Mouse (Mus musculus): ENCODE measurements around the gene Hspbap1.

Gene Hspbap1

DNA sequence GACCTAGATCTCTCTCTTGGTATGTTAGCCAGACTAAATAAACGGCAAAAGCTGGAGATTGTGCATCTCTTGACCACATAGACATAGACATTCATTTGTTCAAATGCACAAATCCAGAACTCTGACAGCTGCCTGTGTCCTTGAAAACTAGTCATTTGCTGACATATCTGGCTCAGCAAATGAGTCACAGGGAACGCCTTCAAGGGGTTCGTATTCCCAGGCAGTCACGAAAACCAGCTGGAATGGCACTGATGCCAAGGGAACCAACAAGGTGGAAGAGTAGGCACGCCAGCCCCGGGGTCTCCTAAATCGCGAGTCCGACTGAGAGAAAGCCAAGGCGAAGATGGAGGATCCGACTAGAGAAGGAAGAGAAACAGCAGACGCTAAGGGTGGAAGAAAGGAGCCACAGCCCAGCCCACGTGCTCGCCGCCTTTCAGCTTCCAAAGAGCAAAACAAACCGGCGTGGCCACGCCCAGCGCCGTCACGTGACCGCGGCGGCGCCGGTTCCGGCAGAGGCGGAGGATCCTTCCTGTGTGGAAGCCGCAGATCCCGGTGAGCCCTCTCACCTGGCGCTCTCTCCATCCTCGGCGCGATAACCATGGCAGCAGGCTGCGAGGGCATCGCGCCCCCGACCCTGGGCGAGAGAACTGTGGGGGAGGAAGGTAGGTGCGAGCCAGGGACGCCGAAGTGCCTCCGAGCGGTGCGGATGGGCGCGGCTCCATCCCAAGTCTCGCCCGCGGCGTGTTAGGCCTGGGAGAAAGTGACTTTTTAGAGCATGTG, at the start of gene Hspbap1:
TSS of gene Hspbap1 (plus strand) at position 498 of the 780 bp plus-strand sequence.
- DNase-seq (ENCODE audit: extremely low read depth, insufficient read length, low spot score), result peak; percentile 95

DNA sequence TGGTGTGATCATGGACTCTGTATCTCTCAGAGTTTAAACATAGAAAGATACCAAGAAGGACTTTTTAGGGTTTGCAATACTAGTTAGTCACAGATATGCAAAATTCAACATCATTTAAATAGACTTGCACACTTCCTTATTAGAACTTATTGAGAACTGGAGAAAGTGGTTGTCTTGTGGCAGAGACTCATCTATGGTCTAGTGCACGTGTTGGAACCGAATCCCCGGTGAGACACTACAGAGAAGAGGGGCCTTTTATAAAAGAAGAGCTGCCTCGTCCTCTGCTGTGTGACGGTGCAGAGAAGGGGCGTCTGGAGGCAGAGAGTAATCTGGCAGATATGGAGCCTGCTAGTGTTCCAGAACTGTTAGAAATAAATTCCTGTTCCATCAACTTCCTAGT, 45.6 kb upstream of the Hspbap1 start:
- no peak for DNase-seq (ENCODE audit: extremely low read depth, insufficient read length, low spot score)

DNA sequence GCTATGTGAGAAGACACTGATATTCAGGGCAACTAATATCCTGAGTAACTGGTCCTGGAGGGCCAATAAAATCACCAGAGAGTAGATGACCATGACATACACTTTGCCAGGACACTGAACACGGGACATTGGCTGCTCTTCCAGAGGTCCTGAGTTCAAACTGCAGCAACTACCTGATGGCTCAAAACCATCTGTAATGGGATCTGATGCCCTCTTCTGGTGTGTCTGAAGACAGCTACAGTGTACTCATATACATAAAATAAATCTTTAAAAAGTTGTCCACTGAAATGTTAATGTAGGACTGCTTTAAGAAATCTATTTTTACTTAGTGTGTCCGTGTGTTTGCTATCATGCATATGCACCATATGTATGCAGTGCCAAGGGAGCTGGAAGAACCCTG, 43.6 kb upstream of the Hspbap1 start:
- no peak for DNase-seq (ENCODE audit: extremely low read depth, insufficient read length, low spot score)

DNA sequence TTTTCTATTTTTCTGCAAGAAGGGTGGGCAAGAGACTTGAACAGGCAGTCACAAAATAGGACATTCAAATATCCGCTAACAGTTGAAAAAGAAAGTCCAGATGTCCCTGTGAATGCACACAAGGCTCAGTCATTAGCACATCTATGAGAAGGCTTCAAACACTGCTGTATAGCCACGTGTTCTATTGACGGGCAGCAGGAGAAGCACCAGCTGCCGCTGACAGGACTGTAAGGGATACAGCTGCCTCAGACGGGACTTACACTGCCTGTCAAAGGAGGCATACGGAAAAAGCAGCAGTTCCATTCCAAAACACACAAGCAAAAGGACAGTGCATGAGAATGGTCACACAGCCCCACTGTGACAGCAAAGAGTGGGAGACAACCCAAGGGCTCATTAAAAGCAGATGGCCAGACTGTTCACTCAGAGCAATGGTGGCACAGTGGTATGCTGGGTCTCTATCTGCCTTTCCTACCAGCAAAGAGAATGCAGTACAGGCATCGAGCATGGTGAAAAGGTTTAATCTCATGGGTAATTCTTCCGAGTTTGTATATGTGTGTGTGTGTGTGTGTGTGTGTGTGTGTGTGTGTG, 40.9 kb upstream of the Hspbap1 start:
- no peak for DNase-seq (ENCODE audit: extremely low read depth, insufficient read length, low spot score)

DNA sequence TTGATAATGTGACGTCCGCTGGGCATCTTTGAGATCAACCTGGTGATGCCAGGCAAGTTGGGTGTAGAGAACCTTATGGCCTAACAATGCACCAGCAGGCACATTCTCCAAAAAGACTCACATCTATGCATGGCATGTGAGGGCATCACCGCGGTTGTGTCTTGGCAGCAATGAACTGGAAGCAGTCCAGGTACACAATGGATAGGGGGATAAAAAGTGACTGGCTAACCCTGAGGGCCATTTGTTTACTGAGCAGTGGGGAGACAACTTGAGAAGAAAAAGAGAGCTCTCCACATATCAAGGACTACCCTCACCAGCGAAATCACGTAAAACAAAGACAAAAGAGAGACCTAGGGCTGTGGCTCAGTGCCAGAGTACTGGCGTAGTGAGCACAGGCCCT, 38.1 kb upstream of the Hspbap1 start:
- no peak for DNase-seq (ENCODE audit: extremely low read depth, insufficient read length, low spot score)

DNA sequence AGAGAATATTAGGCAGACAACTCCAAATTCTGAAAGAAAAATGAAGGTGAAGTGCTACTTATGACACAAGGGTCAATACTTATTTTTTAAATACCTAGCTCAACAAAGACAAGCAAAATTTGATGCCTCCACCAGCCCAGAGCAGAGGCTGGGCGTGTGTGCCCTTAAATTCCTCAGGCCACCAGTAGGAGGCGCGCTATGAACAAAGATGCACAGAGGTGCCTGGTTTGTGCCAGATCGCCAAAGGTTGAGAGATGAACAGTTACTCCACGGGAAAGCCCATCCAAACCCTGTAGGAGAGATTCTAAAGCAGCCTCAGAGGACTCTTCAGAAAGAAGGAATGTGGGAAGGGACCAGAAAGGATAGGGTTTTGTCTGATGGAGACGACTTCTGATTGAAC, 36.1 kb upstream of the Hspbap1 start:
- DNase-seq (ENCODE audit: extremely low read depth, insufficient read length, low spot score), result peak; percentile 13

DNA sequence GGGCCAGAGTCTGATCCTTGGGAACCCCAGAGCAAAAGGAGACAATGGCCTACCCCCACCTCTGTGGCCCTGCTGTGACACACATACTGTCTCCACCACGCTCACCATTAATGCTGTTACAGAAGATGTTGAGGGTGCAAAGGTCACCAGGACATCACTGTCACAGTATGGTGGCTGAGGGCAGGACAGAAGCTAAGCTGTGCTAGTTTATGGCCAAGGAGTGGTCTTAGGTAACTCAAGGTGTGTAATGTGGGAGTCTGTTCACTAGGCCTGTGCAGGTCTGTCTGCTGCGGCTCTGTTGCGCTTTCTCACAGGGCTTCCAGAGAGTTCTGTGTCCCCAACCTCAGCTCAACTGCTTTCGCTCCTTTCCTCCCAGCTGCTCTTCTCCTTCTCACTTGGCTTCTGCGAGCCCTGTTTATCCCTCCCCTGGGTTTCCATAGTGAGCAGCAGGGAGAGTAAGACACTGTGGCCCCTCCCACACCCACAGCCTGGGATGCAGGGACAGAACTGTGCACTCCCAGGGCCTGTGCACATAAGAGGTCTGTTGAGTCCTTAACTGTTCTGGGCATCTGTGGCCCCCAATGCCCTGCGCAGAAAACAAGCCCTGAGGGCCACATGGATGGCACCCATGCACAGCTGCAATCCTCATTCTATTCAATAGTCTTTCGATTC, 31.9 kb upstream of the Hspbap1 start:
- no peak for DNase-seq (ENCODE audit: extremely low read depth, insufficient read length, low spot score)

DNA sequence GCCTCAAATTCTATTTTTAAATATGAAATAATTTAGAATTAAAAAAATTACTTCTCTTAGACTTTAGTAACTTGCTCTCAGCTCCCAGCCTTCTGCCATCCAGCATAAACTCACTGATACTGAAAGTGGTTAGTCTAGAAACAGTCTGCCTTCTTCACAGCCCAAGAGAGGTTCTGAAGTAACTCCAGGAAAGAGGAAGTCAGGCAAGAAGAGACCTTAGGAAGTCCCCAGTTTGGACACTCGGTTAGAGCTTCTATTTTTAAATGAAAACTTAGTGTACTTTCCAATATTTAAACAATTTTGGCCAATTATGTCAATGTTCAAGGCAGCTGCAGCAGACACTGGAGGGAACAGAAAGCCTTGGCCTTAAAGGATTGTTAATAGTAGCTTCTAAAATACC, 30.6 kb upstream of the Hspbap1 start:
- DNase-seq (ENCODE audit: extremely low read depth, insufficient read length, low spot score), result no peak

DNA sequence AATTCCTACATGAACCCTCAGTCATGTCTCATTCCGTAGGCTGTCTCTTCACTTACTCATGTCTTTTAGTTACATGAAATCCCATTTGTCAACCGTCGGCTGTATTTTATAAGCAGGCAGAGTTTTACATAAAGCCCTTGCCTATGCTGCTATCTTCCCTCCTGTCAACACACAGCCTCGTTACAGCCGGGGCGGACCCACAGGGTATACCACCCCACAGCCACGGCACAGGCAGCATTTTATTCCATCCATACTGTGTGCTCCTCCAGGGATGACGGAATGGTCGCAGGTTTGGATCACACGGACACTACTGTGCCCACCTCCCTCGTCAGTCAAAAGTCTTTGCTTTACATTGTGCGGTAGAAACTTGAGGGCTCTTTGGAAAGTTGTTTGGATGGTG, 29.8 kb upstream of the Hspbap1 start:
- no peak for DNase-seq (ENCODE audit: extremely low read depth, insufficient read length, low spot score)

DNA sequence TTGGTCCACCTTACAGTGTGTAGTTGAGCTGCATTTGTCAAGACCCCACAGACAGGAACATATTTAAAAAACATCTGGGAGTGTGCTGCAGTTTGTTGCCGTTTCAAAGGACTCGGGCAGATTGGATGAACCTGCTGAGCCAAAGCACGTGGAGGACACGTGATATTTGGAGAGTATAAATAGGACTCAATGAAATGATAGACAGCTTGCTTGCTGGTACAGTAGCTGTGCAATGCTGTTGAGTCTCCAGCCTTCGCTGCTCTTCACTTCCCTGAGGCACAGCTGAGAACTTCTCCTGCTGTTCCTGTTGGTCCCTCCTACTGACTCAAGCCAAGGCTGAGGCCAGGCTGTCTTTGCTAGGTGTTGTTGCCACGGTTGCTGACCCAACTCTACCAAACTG, 29.2 kb upstream of the Hspbap1 start:
- DNase-seq (ENCODE audit: extremely low read depth, insufficient read length, low spot score), result no peak

DNA sequence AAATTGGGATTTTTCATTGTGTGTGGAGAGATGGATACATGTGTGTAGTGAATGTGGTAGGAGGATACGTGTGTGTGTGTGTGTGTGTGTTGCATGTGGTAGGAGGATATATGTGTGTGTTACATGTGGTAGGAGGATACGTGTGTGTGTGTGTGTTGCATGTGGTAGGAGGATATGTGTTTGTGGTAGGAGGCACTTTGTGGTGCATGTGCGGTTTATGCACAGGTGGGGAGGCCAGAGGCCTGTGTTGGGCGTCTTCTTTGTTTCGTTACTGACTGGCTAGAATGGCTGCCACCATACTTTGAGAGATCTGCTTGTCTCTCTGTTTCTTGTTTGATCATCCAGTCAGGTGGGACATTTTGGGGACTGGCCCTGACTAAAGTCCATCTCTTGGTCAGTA, 28.6 kb upstream of the Hspbap1 start:
- no peak for DNase-seq (ENCODE audit: extremely low read depth, insufficient read length, low spot score)

DNA sequence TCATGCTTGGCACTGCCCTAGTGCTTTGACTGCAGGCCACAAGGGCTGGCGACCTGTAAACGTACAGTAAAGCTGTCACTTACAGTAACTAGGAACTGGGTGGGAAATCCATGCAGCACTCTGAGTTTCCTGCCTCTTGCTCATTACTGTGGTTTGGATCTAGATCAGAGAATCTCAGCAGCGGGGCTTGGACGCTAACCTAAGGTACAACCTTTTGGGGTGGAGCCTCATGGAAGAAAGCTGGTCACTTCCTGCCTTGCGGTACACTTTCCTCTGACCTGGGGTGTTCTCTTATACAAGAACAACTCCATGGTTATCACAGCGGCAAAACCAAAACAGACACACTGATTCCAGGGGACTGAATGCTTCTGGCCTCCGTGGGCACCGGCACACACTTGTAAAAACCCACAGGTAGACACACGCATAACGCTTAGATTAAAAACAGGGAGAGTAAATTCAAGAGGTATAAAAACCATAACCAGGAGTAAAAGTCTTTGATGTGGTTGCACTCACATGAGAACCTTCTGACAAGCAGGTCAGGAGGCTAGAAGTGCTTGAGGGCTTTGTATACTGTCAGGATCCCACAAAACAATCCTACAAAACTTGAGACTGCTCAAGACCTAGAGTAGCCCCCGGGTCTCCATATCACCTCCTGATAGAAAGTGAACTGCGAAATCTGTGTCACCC, 27.8 kb upstream of the Hspbap1 start:
- peak; percentile 64 for DNase-seq (ENCODE audit: extremely low read depth, insufficient read length, low spot score)

DNA sequence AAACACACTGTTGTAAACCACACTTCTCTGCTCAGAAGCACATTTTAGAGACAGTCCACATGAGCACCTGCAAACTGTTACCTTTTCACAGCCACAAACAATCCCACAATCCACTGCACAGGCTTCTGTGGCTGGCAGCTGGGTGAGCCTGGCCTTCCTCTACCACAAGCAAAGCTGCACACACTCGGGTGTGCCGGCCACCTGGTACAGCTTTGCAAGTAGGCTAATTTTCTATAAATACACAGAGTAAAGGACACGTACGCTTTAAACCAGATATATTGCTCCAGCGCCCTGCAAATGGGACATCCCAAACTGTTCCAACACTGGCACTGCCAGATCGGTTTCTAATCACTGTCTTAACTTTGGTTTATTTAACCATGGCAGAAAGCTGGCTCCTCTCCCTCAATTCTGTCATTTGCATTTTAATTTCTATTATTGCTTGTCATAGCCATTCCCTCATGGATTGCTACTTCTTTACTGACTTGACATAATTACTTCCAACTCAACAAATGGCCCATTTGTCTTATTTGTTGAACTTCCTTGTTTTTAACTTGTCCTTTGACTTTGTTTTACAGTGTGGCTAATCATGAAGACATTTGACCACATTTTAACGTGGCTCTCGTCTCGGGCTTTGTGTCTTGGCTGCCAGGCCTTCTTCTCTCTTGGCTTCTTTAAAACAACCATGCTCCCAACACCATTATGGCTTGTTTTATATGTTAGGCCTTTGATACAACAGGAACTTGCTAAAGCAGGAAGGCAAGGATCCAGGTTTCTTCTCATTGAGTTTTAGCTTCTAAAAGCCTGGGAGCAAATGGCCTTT, 22.5 kb upstream of the Hspbap1 start:
- no peak for DNase-seq (ENCODE audit: extremely low read depth, insufficient read length, low spot score)

DNA sequence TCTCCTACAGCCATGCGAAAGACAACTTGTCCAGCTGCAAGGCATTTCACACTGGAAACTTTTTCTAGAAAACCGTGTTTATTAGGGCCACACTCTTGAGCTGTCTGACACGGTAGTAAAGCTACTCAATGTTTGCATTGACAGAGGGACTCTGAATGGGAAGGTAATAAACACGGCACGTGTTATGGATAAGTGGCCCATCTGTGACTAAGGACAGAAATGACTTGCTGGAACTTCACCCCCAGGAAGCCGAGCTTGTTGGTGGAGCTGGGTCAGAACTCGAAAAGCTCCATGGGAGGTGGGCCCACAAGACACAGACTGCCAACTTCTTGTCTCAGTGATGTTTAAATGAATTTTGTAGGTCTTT, 22.0 kb upstream of the Hspbap1 start:
- no peak for DNase-seq (ENCODE audit: extremely low read depth, insufficient read length, low spot score)

DNA sequence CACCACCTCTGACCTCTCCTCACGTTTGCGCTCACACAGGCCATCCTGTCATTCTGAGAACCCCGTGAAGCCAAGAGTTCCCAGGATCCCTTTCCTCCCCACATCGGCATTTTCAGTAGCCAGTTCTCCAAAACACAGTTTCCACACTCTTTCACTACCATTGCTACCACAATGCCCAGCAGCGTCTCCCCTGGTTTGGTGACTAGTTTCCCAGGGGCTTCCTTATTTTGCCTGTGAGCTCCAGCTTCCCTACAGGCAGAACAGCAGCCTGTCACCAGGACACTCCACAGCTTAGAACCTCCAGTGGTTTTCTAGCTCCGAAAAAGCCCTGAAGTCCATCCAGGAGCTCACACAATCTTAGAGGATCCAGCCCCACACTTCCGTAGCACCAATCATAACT, 20.8 kb upstream of the Hspbap1 start:
- no peak for DNase-seq (ENCODE audit: extremely low read depth, insufficient read length, low spot score)

DNA sequence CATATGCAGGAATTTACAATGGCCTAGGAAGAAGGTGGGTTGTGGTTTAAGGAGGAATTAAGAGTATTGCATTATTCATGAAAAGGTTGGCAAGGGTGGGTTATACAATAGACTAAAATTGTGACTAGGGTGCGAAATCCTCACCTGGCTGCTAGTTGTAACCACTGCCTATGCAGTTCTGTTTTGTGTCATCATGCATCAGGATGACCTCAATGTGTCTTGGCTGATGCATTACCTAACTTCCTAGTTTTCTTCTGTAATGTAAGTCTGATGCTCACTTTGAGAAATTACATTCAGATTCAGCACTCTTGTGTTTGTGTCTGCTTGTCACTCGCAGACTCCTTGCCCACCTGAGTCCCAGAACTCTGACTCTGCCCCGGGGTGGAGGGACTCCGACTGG, 18.3 kb upstream of the Hspbap1 start:
- no peak for DNase-seq (ENCODE audit: extremely low read depth, insufficient read length, low spot score)

DNA sequence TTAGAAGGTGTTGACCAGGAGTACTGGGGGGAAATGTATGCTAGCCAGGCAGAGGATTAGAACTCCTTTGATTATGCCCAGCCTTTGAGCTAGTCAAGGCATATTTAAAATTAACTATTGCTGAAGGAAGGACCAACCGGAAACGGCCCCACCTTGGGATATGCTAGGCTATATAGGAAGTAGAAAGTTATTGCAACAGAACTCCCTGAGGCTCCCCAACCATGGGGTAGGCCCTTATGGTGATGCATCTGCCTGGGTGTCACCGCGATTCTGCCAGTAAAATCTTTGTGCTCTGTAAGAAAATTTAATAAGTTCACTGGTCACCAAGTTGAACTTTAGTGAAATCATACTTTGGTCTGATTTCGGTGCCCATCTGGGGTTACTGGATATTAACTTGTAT, 16.2 kb upstream of the Hspbap1 start:
- no peak for DNase-seq (ENCODE audit: extremely low read depth, insufficient read length, low spot score)

DNA sequence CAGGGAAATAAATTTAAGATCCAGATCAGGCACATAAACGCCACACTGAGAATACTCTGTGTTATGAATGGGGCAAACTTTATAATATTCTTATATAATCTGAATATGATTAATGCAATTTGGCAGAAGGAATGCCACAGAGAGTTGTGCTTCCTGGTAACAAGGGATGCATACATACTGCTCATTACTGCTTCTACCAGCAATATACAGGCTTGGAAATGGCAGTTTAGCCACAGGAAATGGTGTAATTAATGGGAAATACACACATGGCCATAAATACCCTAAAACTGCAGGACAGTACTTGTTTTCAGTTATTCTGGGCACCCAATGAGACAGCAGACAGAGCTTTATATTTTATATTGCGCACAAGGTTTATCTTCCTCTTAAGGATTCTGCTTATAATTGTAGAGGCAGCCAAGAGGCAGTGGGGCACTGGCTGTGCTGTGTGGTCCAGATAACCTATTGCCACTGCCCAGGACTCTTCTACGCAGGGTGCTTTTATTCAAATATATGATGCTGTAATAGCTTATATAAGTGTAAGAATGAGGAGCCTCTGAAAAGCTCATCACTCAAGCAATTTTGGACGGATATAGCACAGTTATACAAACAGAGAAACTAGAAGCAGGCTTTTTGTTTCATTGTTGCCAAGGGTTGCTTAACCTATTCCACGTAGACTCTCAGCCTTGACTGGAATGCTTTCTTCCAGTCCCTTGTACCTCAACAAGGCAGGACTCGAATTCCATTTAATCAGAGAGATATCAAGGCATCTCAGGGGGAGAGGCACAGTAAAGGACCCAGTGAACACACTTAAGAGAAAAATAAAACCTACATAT, 14.5 kb upstream of the Hspbap1 start:
- no peak for DNase-seq (ENCODE audit: extremely low read depth, insufficient read length, low spot score)

DNA sequence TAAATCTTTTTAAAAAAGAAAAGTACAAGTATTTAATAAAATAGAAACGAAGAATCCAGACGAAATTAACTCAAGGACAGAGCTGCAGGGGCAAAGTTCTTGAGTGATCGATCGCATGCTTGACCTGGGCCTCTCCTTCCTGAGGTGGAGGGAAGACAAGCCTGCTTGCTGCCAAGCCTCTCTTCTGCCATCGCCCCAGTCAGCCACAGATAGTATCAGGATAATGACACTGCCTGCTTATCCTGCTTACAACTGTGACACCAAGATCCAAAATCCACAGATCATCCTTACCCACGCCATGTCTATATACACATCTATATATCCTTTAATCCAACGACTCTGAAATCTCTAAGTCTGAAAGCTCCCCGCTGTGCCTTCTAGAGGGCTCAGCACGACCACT, 13.5 kb upstream of the Hspbap1 start:
- no peak for DNase-seq (ENCODE audit: extremely low read depth, insufficient read length, low spot score)

DNA sequence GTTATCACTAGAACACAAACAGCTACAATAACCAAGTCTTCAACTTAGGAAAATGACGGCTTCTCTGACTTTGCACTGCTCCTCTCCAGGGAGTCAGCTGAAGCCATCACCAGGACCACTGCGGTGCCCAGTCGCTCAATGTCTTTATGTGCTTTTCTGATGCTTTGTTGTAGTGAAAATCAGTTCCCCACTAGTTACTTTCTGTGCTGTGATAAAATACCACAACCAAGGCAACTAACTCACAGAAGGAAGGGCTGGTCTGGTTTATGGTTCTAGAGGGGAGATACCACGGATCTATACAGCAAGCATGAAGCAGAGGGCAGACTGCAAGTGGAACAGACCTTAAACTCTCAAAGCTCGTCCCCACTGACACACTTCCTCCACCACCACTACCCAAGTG, 10.8 kb upstream of the Hspbap1 start:
- no peak for DNase-seq (ENCODE audit: extremely low read depth, insufficient read length, low spot score)

Data from 3134 (cell line).